Mouse (Mus musculus): ENCODE results near the gene Tor1aip2.

GRCm38 (mm10) chr1:155989387-155989786, 45.8 kb upstream of the Tor1aip2 start:
- TF ChIP-seq CTCF (IDR thresholded peaks at IDR 0.05; ENCODE audit: low read depth, low read length) (no peak), GATA1 (IDR thresholded peaks at IDR 0.05; ENCODE audit: borderline replicate concordance, low read length) (no peak), POLR2AphosphoS5 (IDR thresholded peaks at IDR 0.05; ENCODE audit: insufficient replicate concordance, low read depth, low read length) (no peak), TAL1 (conservative IDR thresholded peaks at IDR 0.05; ENCODE audit: low read depth, low read length) (no peak)
